Mouse (Mus musculus) olfactory bulb, adult 2 months (tissue): ENCODE results near the gene Ramp2.

Experiments
- CTCF ChIP-seq: fragments of 200-500 bp; IDR thresholded peaks from 2 replicates; pipeline ENCODE4 v1.5.1; 2012; ENCODE audit warnings: low read depth, mild to moderate bottlenecking, low read length, moderate library complexity; ENCODE audit not compliant: insufficient read depth
- POLR2A ChIP-seq: fragments of 200-500 bp; IDR thresholded peaks from 2 replicates; pipeline ENCODE4 v1.6.1; 2012; ENCODE audit warnings: mild to moderate bottlenecking, low read depth, low read length, moderate library complexity; ENCODE audit not compliant: insufficient read depth

DNA sequence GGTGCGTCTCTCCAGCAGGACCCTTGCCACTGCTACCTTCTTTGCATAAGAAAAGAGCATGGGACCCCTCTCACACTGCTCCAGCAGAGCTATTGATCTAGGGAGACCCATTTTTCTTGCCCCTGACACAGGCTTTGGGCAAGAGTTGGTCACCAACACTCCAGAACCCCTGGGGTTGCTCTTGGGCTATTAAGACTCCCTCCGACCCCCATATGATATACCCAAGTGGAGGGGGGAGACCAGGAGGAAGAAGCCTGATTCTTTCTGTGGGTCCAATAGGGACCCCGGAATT is 18.1 kb downstream of the Ramp2 start:
- no peak for TF ChIP-seq CTCF
- no peak for TF ChIP-seq POLR2A
